Mouse (Mus musculus) lung, postnatal 36 days (tissue): Measurements from ENCODE around the gene Dmbx1.
A peak's percentile ranks its signal among the peaks of the same experiment; 100 is the strongest.

ENCODE experiments used
- DNase-seq: peaks from one replicate; pipeline ENCODE4 v3.0.0; 2022; ENCODE audit warnings: mixed read lengths

Gene Dmbx1

GRCm38 (mm10) chr4:115938276-115939160 lies 1.2 kb downstream of the Dmbx1 start:
- no peak for DNase-seq

- no peak for DNase-seq
Observed at GRCm38 (mm10) chr4:115937061-115937976, 2.4 kb downstream of the Dmbx1 start.

- DNase-seq: no peak
Observed at GRCm38 (mm10) chr4:115936646-115937045, 3.1 kb downstream of the Dmbx1 start.

- no peak for DNase-seq
Observed at GRCm38 (mm10) chr4:115935835-115936581, 3.7 kb downstream of the Dmbx1 start.

- DNase-seq: no peak
Observed at GRCm38 (mm10) chr4:115931556-115932088, 8.1 kb downstream of the Dmbx1 start.

- no peak for DNase-seq
Observed at GRCm38 (mm10) chr4:115927637-115928036, 12.1 kb downstream of the Dmbx1 start.

- no peak for DNase-seq
Observed at GRCm38 (mm10) chr4:115923262-115923880, 16.4 kb downstream of the Dmbx1 start.

- DNase-seq: no peak
Observed at GRCm38 (mm10) chr4:115922688-115923087, 17.0 kb downstream of the Dmbx1 start.

- DNase-seq: no peak
Observed at GRCm38 (mm10) chr4:115919911-115920310, 19.8 kb downstream of the Dmbx1 start.

- DNase-seq: no peak
Observed at GRCm38 (mm10) chr4:115911586-115911985, 28.1 kb downstream of the Dmbx1 start.

GRCm38 (mm10) chr4:115908641-115909040 lies 31.1 kb downstream of the Dmbx1 start:
- DNase-seq: peak; percentile 11

GRCm38 (mm10) chr4:115907994-115908393 lies 31.7 kb downstream of the Dmbx1 start:
- DNase-seq: no peak

- no peak for DNase-seq
Observed at GRCm38 (mm10) chr4:115906791-115907190, 32.9 kb downstream of the Dmbx1 start.

GRCm38 (mm10) chr4:115905701-115906100 lies 34.0 kb downstream of the Dmbx1 start:
- DNase-seq: no peak

- no peak for DNase-seq
Observed at GRCm38 (mm10) chr4:115904375-115904774, 35.4 kb downstream of the Dmbx1 start.

- peak; percentile 90 for DNase-seq
Observed at GRCm38 (mm10) chr4:115902816-115903215, 36.9 kb downstream of the Dmbx1 start.

- no peak for DNase-seq
Observed at GRCm38 (mm10) chr4:115897901-115898631, 41.7 kb downstream of the Dmbx1 start.

GRCm38 (mm10) chr4:115894281-115894680 lies 45.4 kb downstream of the Dmbx1 start:
- DNase-seq: no peak

- peak; percentile 2 for DNase-seq
Observed at GRCm38 (mm10) chr4:115890553-115890952, 49.2 kb downstream of the Dmbx1 start, which contains the start of gene 6430628N08Rik. TSS of gene 6430628N08Rik (plus strand) at chr4:115890665.

GRCm38 (mm10) chr4:115890066-115890465 lies 49.7 kb downstream of the Dmbx1 start:
- peak; percentile 11 for DNase-seq

GRCm38 (mm10) chr4:115886875-115887274 lies 52.9 kb downstream of the Dmbx1 start:
- DNase-seq: no peak
